Mouse (Mus musculus): ENCODE measurements around the gene Ptma.
"Not testable (repeated sequence)": the region's sequence is repeated elsewhere in the genome, so short reads cannot be mapped to it uniquely, and the experiment has no call there.

Ptma gene

GRCm38 (mm10) chr1:86526116-86526788 is at the start of gene Ptma:
Ptma (plus strand) TSS chr1:86526726.
- DNase-seq, result peak; percentile 99 to 100

GRCm38 (mm10) chr1:86477738-86478285 is 48.7 kb upstream of the Ptma start:
- DNase-seq, result no peak

- DNase-seq, result peak in 1 of 2 experiments; percentile 49
These were observed 47.3 kb upstream of the Ptma start for GRCm38 (mm10) chr1:86479099-86479825.

GRCm38 (mm10) chr1:86480288-86480687 is 46.2 kb upstream of the Ptma start:
- no peak for DNase-seq

GRCm38 (mm10) chr1:86480735-86481447 is 45.6 kb upstream of the Ptma start:
- no peak for DNase-seq

GRCm38 (mm10) chr1:86481468-86481867 is 45.1 kb upstream of the Ptma start:
- no peak for DNase-seq

- no peak for DNase-seq
These were observed 44.2 kb upstream of the Ptma start for GRCm38 (mm10) chr1:86482288-86482687.

GRCm38 (mm10) chr1:86482761-86483160 is 43.8 kb upstream of the Ptma start:
- no peak for DNase-seq

GRCm38 (mm10) chr1:86485346-86485745 is 41.2 kb upstream of the Ptma start:
- no peak for DNase-seq

GRCm38 (mm10) chr1:86485858-86486257 is 40.7 kb upstream of the Ptma start:
- not testable (repeated sequence) for DNase-seq

- no peak for DNase-seq
These were observed 39.7 kb upstream of the Ptma start for GRCm38 (mm10) chr1:86486703-86487294.

GRCm38 (mm10) chr1:86487295-86487907 is 39.1 kb upstream of the Ptma start:
- peak; percentile 99 to 100 for DNase-seq

GRCm38 (mm10) chr1:86487908-86488314 is 38.6 kb upstream of the Ptma start:
- DNase-seq, result no peak

- DNase-seq, result no peak
These were observed 38.2 kb upstream of the Ptma start for GRCm38 (mm10) chr1:86488326-86488725.

- no peak for DNase-seq
These were observed 37.8 kb upstream of the Ptma start for GRCm38 (mm10) chr1:86488774-86489173.

GRCm38 (mm10) chr1:86489901-86490300 is 36.6 kb upstream of the Ptma start:
- DNase-seq, result no peak

- no peak for DNase-seq
These were observed 35.8 kb upstream of the Ptma start for GRCm38 (mm10) chr1:86490697-86491096.

GRCm38 (mm10) chr1:86491533-86492094 is 34.9 kb upstream of the Ptma start:
- peak in 1 of 2 experiments; percentile 58 for DNase-seq

- peak; percentile 73 to 83 for DNase-seq
These were observed 34.1 kb upstream of the Ptma start for GRCm38 (mm10) chr1:86492095-86493070.

- no peak for DNase-seq
These were observed 32.7 kb upstream of the Ptma start for GRCm38 (mm10) chr1:86493783-86494182.

- no peak for DNase-seq
These were observed 30.2 kb upstream of the Ptma start for GRCm38 (mm10) chr1:86496340-86496739.

Measured in lung, postnatal 4 days (tissue).